Mouse (Mus musculus) heart, postnatal 0 days (tissue): ENCODE results near the gene Tll2. TPM values are rescaled to one million over a fixed set of nuclear protein-coding genes. Genes with fewer than 3 reads are reported as not detected.
A peak's percentile ranks its signal among the peaks of the same experiment; 100 is the strongest.

Source experiments
- ATAC-seq: fragments of 200-750 bp; cut with Nextera tagmentation; 2 replicates; pipeline ENCODE4 v1.8.0; 2017; ENCODE audit warnings: low read depth, moderate number of reproducible peaks, moderate library complexity; ENCODE audit not compliant: insufficient read depth
- DNase-seq: peaks from one replicate; pipeline ENCODE4 v3.0.0-alpha.2; 2016; ENCODE audit warnings: low spot score
- H3K27ac ChIP-seq: fragments of 300-500 bp; sonication (generic); 2 replicates; pipeline ENCODE4 v1.5.1; 2014; ENCODE audit warnings: low read depth, mild to moderate bottlenecking
- H3K27me3 ChIP-seq: fragments of 300-500 bp; sonication (generic); 2 replicates; pipeline ENCODE4 v1.6.1; 2014; ENCODE audit warnings: low read length, mixed read lengths; ENCODE audit not compliant: control insufficient read depth, insufficient read depth
- H3K36me3 ChIP-seq: fragments of 300-500 bp; sonication (generic); replicated peaks from 2 replicates; pipeline ENCODE4 v1.6.1; 2014; ENCODE audit warnings: low read length, mixed read lengths; ENCODE audit not compliant: control insufficient read depth, insufficient read depth
- H3K4me1 ChIP-seq: fragments of 300-500 bp; sonication (generic); 2 replicates; pipeline ENCODE4 v1.6.1; 2014; ENCODE audit warnings: antibody characterized with exemption; ENCODE audit not compliant: control insufficient read depth, insufficient read depth
- H3K4me2 ChIP-seq: fragments of 300-500 bp; sonication (generic); 2 replicates; pipeline ENCODE4 v1.6.1; 2014; ENCODE audit warnings: low read depth, mild to moderate bottlenecking, low read length, moderate library complexity
- H3K4me3 ChIP-seq: fragments of 300-500 bp; sonication (generic); 2 replicates; pipeline ENCODE4 v1.5.1; 2014; ENCODE audit warnings: low read depth, low read length
- H3K9ac ChIP-seq: fragments of 300-500 bp; sonication (generic); replicated peaks from 2 replicates; pipeline ENCODE4 v1.6.1; 2014; ENCODE audit warnings: low read depth, low read length, mixed read lengths
- H3K9me3 ChIP-seq: fragments of 300-500 bp; sonication (generic); replicated peaks from 2 replicates; pipeline ENCODE4 v1.6.1; 2016; ENCODE audit warnings: low read length; ENCODE audit not compliant: control insufficient read depth
- CTCF ChIP-seq: IDR thresholded peaks from 2 replicates; pipeline ENCODE4 v1.5.1; 2016; ENCODE audit warnings: antibody characterized with exemption, control low read depth, low read depth
- EP300 ChIP-seq: IDR thresholded peaks from 2 replicates; pipeline ENCODE4 v1.6.1; 2016; ENCODE audit warnings: antibody characterized with exemption, low read depth
- WGBS: fragments of 180-500 bp; shearing (Covaris S2); extraction: QIAGEN DNeasy Blood & Tissue Kit; methylation state at CpG from one replicate; pipeline ENCODE4 v1.1.7; 2014; 5-methylcytosine and 5-hydroxymethylcytosine counted together
- polyA plus RNA-seq: library from polyadenylated mRNA; unstranded; fragments of >200 nt; fragmentation: Nextera tagmentation; extraction: Ambion mirVana; gene quantifications from 2 replicates; pipeline ENCODE4 v1.2.1, GENCODE M21; 2015
- total RNA-seq: library from RNA; depleted of rRNA; stranded (reverse); fragments of >200 nt; gene quantifications from 2 replicates; pipeline ENCODE4 v1.2.3, GENCODE M21; 2014; ENCODE audit warnings: low replicate concordance

Tll2 gene
- total and polyA plus RNA-seq, 2 experiments from 2014 or later = 0.15 TPM

DNA sequence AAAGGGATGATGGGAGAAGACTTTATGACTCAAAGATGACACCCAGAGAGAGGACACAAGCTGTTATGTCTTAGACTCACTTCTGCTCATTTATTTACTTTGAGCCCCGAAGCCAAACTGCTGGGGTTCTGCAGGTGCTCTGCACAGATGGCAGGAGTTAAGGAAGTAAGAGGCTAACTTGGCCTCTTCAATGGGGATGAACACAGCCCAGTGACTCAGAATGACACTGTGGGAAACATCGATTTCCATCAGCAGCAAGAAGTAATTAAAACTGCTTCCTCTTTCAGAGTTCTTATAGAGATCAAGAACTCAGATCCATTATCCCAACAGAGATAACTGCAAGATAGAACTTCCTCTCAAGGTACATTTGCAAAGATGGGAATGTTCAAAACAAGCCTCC is 29.8 kb downstream of the Tll2 start:
- H3K4me1 ChIP-seq = no peaks in the 10 kb centered on the region
- no peak for TF ChIP-seq CTCF
- no peak for TF ChIP-seq EP300
- WGBS = 60% methylated on average over 2 of the region's 2 CpGs
- no peak overlapping the region for H3K4me2 ChIP-seq
- no peak overlapping the region for H3K27ac ChIP-seq
- DNase-seq (no peak), ATAC-seq (no peak)
- no peaks in the 10 kb centered on the region for H3K36me3 ChIP-seq
- H3K9me3 ChIP-seq = no peaks in the 10 kb centered on the region
- H3K9ac ChIP-seq = no peak overlapping the region
- no peaks in the 10 kb centered on the region for H3K27me3 ChIP-seq
- no peak overlapping the region for H3K4me3 ChIP-seq

GRCm38 (mm10) chr19:41165914-41166235 is 40.8 kb downstream of the Tll2 start:
- ATAC-seq = no peak
- WGBS = 85% methylated on average over 5 of the region's 5 CpGs
- TF ChIP-seq CTCF (no peak), EP300 (no peak)
- Histone ChIP-seq H3K27me3 (no peaks in the 10 kb centered on the region), H3K4me2 (no peak overlapping the region), H3K36me3 (no peaks in the 10 kb centered on the region), H3K9me3 (no peaks in the 10 kb centered on the region), H3K27ac (no peak overlapping the region), H3K4me1 (no peaks in the 10 kb centered on the region), H3K4me3 (no peak overlapping the region), H3K9ac (no peak overlapping the region)
- DNase-seq = no peak

GRCm38 (mm10) chr19:41165144-41165913 is 41.3 kb downstream of the Tll2 start:
- Histone ChIP-seq H3K27ac (no peak overlapping the region), H3K4me1 (no peaks in the 10 kb centered on the region), H3K4me2 (no peak overlapping the region), H3K9ac (no peak overlapping the region), H3K4me3 (no peak overlapping the region), H3K9me3 (no peaks in the 10 kb centered on the region), H3K36me3 (no peaks in the 10 kb centered on the region), H3K27me3 (no peaks in the 10 kb centered on the region)
- ATAC-seq (no peak), DNase-seq (no peak)
- WGBS = 78% methylated on average over 14 of the region's 14 CpGs
- TF ChIP-seq EP300 = no peak
- TF ChIP-seq CTCF = no peak

DNA sequence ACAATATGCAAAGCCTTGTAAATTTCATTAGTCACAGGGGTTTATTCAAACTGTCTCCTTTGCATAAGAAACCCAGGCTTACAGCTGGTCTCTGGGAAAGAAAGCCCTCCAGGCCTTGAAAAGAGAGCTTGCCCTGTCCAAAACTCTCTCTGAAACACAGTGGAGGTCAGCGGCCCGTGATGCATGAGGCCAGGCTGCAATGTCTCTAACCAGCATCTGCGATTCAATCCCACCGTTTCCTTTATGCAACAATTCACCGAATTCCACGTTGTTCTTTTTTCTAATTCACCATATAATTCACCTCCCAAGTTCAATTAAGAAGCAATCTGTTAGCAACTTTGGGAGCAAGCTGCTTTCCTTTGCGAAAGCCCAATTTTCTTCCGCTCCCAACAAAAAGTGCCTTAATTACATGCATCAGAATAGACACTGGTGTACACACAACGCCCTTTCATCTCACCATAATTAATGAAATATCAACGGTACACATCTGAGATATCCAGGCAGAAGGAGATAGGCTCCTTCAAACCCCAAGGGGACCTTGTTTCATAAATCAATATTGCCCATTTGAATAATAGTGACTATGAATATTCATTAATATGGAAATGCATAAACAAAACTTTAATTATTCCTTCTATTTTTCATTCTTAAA is 42.1 kb downstream of the Tll2 start:
- Histone ChIP-seq H3K27me3 (no peaks in the 10 kb centered on the region), H3K27ac (no peak overlapping the region), H3K4me1 (no peaks in the 10 kb centered on the region), H3K36me3 (no peaks in the 10 kb centered on the region), H3K9me3 (no peaks in the 10 kb centered on the region), H3K4me3 (no peak overlapping the region), H3K9ac (no peak overlapping the region), H3K4me2 (no peak overlapping the region)
- DNase-seq = no peak
- 76% methylated on average over 10 of the region's 10 CpGs for WGBS
- TF ChIP-seq EP300 = no peak
- TF ChIP-seq CTCF = no peak
- no peak for ATAC-seq

- Histone ChIP-seq H3K9ac (no peak overlapping the region), H3K36me3 (no peaks in the 10 kb centered on the region), H3K4me3 (no peak overlapping the region), H3K27me3 (no peaks in the 10 kb centered on the region), H3K27ac (no peak overlapping the region), H3K4me2 (no peak overlapping the region), H3K9me3 (no peaks in the 10 kb centered on the region), H3K4me1 (no peaks in the 10 kb centered on the region)
- WGBS = 33% methylated on average over 14 of the region's 14 CpGs
- TF ChIP-seq CTCF (no peak), EP300 (no peak)
- peak; percentile 84 for ATAC-seq
- peak; percentile 44 for DNase-seq
Measured at GRCm38 (mm10) chr19:41160388-41160787, 46.2 kb downstream of the Tll2 start.

- Histone ChIP-seq H3K27ac (no peak overlapping the region), H3K9ac (no peak overlapping the region), H3K4me1 (no peaks in the 10 kb centered on the region), H3K36me3 (no peaks in the 10 kb centered on the region), H3K4me3 (no peak overlapping the region), H3K27me3 (no peaks in the 10 kb centered on the region), H3K4me2 (no peak overlapping the region), H3K9me3 (no peaks in the 10 kb centered on the region)
- 59% methylated on average over 7 of the region's 7 CpGs for WGBS
- TF ChIP-seq CTCF (no peak), EP300 (no peak)
- no peak for DNase-seq
- ATAC-seq = no peak
Measured at GRCm38 (mm10) chr19:41154681-41155080, 52.0 kb downstream of the Tll2 start.
